Mouse (Mus musculus) ES-E14 (cell line): ENCODE data around the gene Zfp637.

Experiments
- CHD2 ChIP-seq: IDR thresholded peaks from 2 replicates; pipeline ENCODE4 v1.6.1; 2014; ENCODE audit warnings: mild to moderate bottlenecking, low read depth, low read length, inconsistent platforms
- HCFC1 ChIP-seq: IDR thresholded peaks from 2 replicates; pipeline ENCODE4 v1.6.1; 2012; ENCODE audit warnings: low read length, inconsistent platforms, borderline replicate concordance; ENCODE audit not compliant: insufficient read depth
- MAFK ChIP-seq: IDR thresholded peaks from 2 replicates; pipeline ENCODE4 v1.6.1; 2014; ENCODE audit warnings: mild to moderate bottlenecking, low read depth, low read length, inconsistent platforms; ENCODE audit not compliant: insufficient read depth
- ZC3H11A ChIP-seq: IDR thresholded peaks from 2 replicates; pipeline ENCODE4 v1.6.1; 2012; ENCODE audit warnings: low read depth, mild to moderate bottlenecking, inconsistent platforms, low read length, borderline replicate concordance
- ZNF384 ChIP-seq: IDR thresholded peaks from 2 replicates; pipeline ENCODE4 v1.6.1; 2012; ENCODE audit warnings: low read depth, low read length, inconsistent platforms

- no peak for TF ChIP-seq ZNF384
- no peak for TF ChIP-seq HCFC1
- TF ChIP-seq MAFK: 0 out of 2 replicates have a peak, but pooled peaks have one; percentile 49
- TF ChIP-seq CHD2: no peak
- peak; percentile 96 for TF ChIP-seq ZC3H11A
These were observed 15.6 kb upstream of the Zfp637 start for GRCm38 (mm10) chr6:117825369-117825768.
